Mouse (Mus musculus) ZHBTc4 (cell line): ENCODE measurements around the gene Adprhl2.
A peak's percentile ranks its signal among the peaks of the same experiment; 100 is the strongest.

Source experiments
- DNase-seq: peaks from one replicate; pipeline ENCODE4 v3.0.0-alpha.2; 2011; ENCODE audit warnings: low read depth, low spot score

The Adprhl2 gene

DNA sequence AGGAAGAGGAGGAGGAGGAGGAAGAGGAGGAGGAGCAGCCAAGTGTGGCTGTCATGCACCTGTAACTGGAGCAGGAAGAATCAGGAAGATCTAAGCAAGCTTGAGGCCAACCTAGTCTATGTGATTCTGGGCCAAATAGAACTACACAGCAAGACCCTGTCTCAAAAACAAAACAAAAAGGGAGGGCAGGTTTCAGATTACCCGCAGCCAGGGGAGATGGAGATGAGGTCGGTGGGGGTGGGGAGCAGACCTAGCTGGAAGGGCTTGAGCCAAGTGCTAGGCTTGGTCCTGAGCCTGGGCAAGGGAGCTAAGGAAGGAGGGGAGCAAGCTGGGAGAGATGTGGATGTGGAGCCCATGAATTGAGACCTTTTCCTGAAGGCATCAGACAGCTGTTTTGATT, 14.7 kb downstream of the Adprhl2 start:
- peak; percentile 33 for DNase-seq

GRCm38 (mm10) chr4:126306058-126306457, 15.4 kb downstream of the Adprhl2 start:
- peak; percentile 66 for DNase-seq

- no peak for DNase-seq
These were observed 16.1 kb downstream of the Adprhl2 start for GRCm38 (mm10) chr4:126305428-126305827.

- DNase-seq, result peak; percentile 55
These were observed 17.6 kb downstream of the Adprhl2 start for GRCm38 (mm10) chr4:126303877-126304276.

GRCm38 (mm10) chr4:126301584-126302309, 19.8 kb downstream of the Adprhl2 start:
- DNase-seq, result peak; percentile 33

DNA sequence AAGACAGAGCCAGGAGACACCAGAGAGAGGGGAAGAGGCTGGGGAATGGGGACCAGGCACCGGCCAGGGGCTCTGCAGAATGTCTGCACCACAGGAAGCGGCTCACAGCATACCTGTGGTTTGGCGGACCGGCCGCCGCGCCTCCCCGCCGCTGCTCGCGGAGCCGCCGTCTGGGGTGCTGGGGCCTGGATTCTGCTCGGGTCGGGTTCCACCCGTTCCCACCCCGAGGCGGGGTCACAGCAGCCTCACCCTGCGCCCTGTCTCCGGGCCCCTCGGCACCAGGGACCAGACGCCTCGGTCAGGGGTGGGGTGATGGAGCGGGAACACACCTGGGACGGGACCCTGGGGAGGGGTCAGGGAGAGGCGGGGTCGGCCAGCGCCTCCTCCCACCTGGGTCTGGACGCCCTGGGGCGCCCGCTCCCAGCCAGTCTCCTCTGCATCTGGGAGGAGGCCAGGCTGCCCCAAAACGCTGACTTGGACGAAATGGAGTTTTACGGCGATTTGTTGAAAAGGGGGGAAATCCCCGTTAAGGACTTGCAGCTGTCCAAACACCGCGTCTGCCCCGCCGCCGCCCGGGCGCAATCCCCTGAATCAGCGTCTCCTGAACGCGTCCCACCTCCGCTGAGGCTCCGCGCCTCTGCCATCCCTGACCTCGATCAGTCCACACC, 20.5 kb downstream of the Adprhl2 start:
- DNase-seq, result peak; percentile 34

- DNase-seq, result peak; percentile 74
These were observed 24.8 kb downstream of the Adprhl2 start for GRCm38 (mm10) chr4:126296617-126297101.

DNA sequence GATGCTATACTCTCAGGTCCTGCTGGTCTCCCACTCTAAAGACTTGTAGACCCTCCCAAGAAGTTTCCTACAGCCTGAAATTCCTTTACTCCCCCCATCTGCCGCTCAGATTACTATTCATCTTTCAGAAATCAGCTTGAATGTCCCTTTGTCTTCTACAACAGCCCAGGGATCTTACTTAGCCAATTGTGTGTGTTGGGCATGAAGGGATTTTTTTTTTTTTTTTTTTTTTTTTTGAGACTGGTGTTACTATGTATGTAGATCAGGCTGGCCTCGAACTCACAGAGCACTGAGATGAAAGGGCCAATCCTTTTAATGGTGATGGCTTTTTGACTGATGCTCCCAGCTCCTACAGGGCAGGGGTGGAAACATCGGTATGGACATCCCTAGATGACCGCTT, 25.6 kb downstream of the Adprhl2 start:
- no peak for DNase-seq

DNA sequence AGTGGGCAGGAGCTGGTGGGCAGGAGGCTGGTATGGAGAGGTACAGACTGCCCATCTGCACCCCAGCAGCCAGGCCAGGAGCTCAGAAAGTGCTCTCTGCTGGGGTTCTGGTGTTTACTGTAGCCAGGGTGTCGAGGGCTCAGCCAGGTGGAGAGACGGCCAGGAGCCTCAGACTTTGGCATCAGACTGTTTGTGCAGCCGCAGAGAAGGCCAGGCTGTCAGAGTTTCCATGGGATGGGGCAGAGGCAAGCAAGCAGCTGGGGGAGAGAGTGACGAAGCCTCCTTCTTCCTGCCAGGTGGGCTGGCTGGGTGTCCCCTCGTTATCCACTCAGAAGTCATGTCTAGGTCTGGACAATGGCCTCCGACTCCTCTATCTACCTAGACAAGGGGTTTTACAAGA, 26.4 kb downstream of the Adprhl2 start:
- DNase-seq, result no peak

DNA sequence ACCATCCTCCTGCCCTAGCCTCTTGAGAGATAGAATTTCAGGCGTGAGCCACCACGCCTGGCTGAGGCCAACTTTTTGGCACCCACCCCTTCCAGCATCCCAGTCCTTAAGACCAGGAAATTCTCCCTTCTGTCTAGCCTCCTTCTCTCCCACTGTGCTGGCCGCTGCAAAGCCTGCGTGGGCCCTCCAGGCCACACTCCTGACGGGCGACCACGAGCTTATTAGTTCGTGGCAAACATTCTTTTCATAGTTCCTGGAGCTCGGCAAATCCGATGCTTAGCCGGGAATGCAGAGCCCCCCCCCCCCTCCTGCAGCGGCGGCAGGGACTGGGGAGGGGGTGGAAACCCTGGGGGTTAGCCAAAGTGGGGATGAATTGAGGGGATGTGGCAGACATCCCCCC, 30.3 kb downstream of the Adprhl2 start:
- no peak for DNase-seq

DNA sequence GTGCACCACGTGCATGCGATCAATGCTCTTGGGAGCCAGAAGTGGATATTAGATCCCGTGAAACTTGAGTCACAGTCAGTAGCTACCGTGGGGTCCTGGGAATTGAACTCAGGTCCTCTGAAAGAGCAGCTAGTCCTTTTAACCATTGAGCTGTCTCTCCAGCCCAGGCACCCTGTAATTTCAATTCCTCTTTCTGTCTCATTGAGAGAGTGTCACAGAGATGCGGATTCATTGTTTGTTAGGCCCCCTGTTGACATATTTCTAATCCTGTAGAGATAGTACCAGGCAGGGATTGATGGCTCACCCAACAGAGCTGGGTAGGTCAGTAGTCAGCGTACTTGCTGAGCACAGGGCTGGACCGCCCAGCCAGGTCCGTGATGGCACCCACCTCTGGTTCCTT, 31.2 kb downstream of the Adprhl2 start:
- no peak for DNase-seq

DNA sequence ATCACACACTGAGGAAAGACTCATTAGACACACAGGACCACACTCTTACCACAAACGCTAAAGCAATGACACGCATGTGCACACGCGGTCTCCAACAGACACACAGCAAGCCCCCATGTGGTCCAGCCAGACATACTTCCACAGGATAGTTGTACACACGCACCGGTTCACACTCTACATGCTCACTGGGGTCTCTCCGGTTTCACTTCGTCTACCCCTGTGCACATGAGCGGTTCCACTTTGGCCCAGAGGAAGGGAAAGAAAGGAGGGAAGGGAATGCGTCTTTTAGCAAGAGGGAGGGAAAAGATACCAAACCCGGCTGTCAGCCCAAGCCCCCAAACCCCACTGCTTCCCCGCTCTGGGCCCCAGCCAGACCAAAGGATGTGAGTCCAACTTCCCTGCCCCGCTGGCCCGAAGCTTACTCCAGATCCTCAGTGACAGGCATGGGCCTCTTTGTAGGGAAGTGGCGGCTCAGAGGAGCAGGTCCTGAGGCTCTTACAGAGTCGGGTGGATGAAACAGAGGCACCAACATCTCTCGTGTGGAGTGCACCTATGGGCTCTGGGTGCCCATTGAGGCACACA, 33.3 kb downstream of the Adprhl2 start:
- no peak for DNase-seq

- DNase-seq, result no peak
These were observed 34.1 kb downstream of the Adprhl2 start for GRCm38 (mm10) chr4:126287302-126287995.

GRCm38 (mm10) chr4:126286492-126286891, 35.0 kb downstream of the Adprhl2 start, which contains the start of gene Col8a2:
TSS of gene Col8a2 (plus strand) at chr4:126286793.
- DNase-seq, result peak; percentile 63

GRCm38 (mm10) chr4:126283582-126283981, 37.9 kb downstream of the Adprhl2 start:
- no peak for DNase-seq

DNA sequence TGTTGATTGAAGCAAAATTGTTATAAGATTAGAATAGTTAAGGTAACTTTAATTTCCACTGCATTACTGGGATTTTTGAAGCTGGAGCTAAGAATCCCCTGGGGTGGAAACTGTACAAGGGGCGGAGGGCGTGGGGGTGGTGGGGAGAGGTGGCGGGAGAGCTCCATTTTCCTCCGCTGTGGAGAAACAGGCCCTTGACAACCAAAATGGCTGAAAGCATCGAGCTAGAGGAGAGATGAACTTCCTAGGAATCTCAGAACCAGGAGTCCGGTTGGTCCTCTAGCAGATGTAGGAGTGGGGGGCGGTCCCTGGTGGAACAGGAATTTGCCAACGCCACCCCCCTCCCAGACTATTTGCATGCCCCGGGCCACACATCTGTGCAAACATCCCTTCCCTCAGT, 39.8 kb downstream of the Adprhl2 start:
- peak; percentile 39 for DNase-seq

- no peak for DNase-seq
These were observed 42.5 kb downstream of the Adprhl2 start for GRCm38 (mm10) chr4:126278961-126279360.

DNA sequence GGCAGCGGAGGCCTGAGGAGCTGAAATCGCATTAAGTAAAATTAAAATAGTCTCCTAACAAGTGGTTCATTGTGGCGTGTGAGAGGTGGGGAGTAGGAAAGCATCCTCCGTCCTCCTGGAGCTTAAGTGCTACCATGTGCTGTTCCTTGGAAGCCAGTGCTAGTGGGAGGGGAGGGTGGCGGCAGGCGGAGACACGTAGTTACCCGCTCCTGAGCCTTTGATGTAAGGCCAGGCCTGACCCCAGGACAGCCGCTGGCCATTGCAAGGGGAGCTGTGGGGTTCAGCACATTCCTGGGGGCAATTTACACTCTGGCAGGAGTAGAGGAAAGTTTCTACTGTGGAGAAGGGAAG, 43.0 kb downstream of the Adprhl2 start:
- no peak for DNase-seq

GRCm38 (mm10) chr4:126277906-126278564, 43.5 kb downstream of the Adprhl2 start:
- peak; percentile 83 for DNase-seq

DNA sequence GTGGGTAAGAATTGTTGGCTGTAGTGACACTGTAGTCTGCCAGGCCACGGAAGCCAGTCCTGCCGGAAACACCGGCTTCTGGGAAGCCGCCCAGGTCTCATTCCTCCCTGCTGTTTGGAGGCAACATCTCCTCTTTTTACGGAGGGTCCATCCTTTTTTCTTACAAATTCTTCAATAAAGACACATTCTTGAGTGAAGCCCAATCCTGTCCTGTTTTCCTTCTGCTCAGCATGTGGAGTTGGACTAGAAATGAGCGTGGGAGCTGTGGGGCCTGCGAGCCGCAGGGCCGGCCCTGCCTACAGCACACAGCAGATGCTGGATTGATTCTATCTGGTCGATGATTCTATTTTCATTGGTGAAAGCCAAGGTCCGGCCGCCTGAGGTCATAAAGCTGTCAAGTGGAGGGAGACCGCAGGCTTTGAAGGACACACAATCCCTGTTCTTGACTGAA, 45.8 kb downstream of the Adprhl2 start:
- no peak for DNase-seq

DNA sequence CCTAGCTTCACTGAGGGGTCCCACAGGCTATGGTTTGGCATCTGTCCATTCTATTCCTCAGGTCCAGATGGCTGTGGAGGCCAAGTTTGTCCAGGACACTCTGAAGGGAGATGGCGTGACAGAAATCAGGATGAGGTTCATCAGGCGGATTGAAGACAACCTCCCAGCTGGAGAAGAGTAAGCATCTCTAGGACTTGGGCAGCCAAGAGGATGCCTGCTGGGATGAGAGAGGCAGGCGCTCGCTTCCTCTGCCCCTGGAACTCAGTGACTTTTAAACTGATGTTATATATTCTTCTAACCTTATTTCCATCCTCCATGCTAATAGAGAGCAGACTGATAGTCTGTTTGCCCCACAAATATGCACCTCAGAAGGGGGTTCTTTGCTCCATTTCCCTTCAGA, 46.4 kb downstream of the Adprhl2 start:
- no peak for DNase-seq

DNA sequence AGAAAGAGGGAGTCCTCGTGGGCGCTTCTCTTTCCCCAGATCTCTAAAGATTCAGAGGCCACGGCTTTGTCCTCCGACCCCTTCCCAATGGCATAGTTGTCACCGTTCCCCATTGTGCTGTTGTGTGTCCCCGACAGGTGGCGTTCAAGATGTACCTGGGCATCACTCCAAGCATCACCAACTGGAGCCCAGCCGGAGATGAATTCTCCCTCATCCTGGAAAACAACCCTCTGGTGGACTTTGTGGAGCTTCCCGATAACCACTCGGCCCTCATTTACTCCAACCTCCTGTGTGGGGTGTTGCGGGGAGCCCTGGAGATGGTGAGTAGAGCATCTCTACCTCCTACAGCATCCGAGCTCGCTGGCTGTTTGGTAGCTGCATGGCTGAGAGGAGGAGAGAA, 47.8 kb downstream of the Adprhl2 start:
- DNase-seq, result no peak
